Mouse (Mus musculus): ENCODE results near the gene Oxct2b. TPM values are rescaled to one million over a fixed set of nuclear protein-coding genes. Genes with fewer than 3 reads are reported as not detected.
"Not testable (repeated sequence)": the region's sequence is repeated elsewhere in the genome, so short reads cannot be mapped to it uniquely, and the experiment has no call there.

Gene Oxct2b
- total and polyA plus RNA-seq, 3 experiments: 0.10 TPM; not detected in 2

DNA sequence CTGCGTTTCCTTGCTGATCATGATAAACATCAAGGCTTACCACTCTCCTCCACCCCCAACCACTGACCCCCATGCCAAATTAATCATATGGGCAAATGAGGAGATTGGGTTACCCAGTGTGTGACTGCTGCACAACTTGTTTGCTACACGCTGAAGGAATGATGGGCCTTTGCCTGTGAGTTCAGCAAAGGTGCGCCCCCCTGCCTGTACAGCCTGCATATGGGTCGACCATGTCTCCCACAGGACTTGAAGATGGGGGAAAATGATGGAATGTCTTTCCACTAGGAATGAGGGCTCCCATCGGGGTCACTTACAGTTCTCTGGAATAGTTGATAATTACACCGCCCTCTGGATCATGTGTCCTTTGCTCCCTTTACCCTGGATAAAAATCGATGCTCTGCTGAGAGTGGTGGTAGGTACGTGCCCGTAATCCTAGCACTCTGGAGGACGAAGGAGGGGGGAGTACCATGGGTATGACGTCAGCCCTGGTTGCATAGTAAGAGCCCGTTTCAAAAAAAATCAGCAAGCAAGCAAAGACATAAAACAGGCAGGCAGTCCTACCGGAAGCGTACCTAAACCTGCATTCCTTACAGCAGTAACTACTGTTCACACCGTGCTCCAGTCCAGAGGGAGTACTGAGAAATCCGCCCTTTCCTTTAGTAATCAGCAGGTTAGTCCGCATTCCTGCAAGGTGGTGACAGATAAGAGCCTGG is 22.8 kb upstream of the Oxct2b start:
- Histone ChIP-seq H3K4me3 (no peak overlapping the region), H3K79me2 (replicated peaks; ENCODE audit: control insufficient read depth, insufficient read depth, low read length) (no peaks in the 10 kb centered on the region), H3K36me3 (ENCODE audit: control insufficient read depth, insufficient read depth, low read length) (no peaks in the 10 kb centered on the region), H3K9ac (ENCODE audit: low read depth, low read length) (no peak overlapping the region), H3K27ac (no peak overlapping the region), H3K27me3 (ENCODE audit: control insufficient read depth, insufficient read depth, low read length) (0 out of 2 replicates have a peak, but pooled peaks cover 2% of the 10 kb centered on the region), H3K4me1 (ENCODE audit: control insufficient read depth, insufficient read depth, low read length) (no peaks in the 10 kb centered on the region)
- DNase-seq: no peak
- TF ChIP-seq CTCF (IDR thresholded peaks at IDR 0.05): no peak
- TF ChIP-seq EP300 (IDR thresholded peaks at IDR 0.05; ENCODE audit: insufficient read depth, low read depth, low read length): no peak
- TF ChIP-seq POLR2A (IDR thresholded peaks at IDR 0.05; ENCODE audit: insufficient read depth, low read depth, low read length): no peak
- WGBS: 38% methylated on average over 17 of the region's 17 CpGs
- intact Hi-C loops (cut with DNase I): no loop called here

DNA sequence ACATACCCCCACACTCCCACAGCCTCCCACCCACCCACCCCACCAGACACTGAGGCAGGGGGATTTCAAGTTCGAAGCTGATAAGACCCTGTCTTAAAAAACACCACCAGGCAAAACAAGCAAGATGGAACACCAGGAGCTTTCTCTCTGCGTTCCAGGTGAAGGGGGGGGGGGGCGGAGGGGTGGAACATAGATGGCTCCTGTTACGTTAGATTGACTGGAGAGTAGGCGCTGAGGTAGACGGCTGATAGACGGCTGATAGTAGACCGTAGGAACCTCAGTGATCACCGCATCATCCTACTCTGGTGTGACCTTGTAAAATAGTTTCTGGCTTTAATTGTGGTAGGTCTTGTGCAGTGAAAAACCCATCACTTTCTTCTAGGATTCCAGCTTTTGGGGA is 22.2 kb upstream of the Oxct2b start:
- no peaks in the 10 kb centered on the region for H3K36me3 ChIP-seq (ENCODE audit: control insufficient read depth, insufficient read depth, low read length)
- no peak overlapping the region for H3K27ac ChIP-seq
- H3K4me3 ChIP-seq: no peak overlapping the region
- H3K4me1 ChIP-seq (ENCODE audit: control insufficient read depth, insufficient read depth, low read length): no peaks in the 10 kb centered on the region
- no peaks in the 10 kb centered on the region for H3K79me2 ChIP-seq (replicated peaks; ENCODE audit: control insufficient read depth, insufficient read depth, low read length)
- no peak for DNase-seq
- H3K27me3 ChIP-seq (ENCODE audit: control insufficient read depth, insufficient read depth, low read length): 0 out of 2 replicates have a peak, but pooled peaks cover 2% of the 10 kb centered on the region
- WGBS: 55% methylated on average over 8 of the region's 9 CpGs
- intact Hi-C loops (cut with DNase I): no loop called here
- TF ChIP-seq CTCF (IDR thresholded peaks at IDR 0.05) (no peak), EP300 (IDR thresholded peaks at IDR 0.05; ENCODE audit: insufficient read depth, low read depth, low read length) (no peak), POLR2A (IDR thresholded peaks at IDR 0.05; ENCODE audit: insufficient read depth, low read depth, low read length) (no peak)
- no peak overlapping the region for H3K9ac ChIP-seq (ENCODE audit: low read depth, low read length)

DNA sequence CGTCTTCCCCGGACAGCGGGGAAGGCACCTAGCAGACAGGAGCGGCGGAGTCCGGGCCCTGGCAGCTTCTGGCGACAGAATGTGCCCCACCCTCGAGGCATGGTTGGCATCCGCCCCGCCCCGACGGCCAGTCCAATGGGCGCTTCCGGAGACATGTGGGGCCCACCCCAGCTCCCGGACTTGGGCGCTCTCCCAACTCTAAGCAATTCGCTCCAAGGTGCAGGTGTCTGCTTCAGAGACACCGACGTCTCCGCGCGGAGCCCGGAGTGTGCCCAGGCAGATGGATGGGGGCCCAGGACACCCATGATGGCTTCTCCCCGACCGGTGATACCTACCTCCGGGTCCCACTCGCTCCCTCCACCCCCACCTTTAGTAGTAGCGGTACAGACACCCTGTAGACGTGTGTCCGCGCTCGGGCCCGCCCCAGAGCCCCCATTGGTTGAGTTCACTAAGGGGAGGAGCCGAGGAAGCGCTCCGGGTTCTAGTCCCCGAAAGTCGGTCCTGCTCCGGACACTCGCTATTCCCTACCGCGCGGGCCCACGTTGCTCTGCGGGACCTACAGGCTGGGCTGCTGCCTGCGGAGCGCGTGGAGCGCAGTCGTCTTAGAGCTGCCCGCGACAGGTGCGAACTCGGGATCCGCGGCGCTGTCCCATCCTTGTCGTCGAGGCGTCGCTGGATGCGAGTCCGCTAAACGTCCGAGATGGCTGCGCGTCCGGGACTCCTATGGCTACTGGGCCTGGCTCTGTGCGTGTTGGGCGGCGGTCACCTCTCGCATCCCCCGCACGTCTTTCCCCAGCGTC is 11.2 kb upstream of the Oxct2b start, which contains the start of gene Bmp8b:
Gene Bmp8b (plus strand): TSS at position 515 of the 800 bp plus-strand sequence.
- Histone ChIP-seq H3K36me3 (ENCODE audit: control insufficient read depth, insufficient read depth, low read length) (no peaks in the 10 kb centered on the region), H3K27me3 (ENCODE audit: control insufficient read depth, insufficient read depth, low read length) (peaks cover 14% of the 10 kb centered on the region), H3K9ac (ENCODE audit: low read depth, low read length) (no peak within 1 kb of the TSS), H3K4me1 (ENCODE audit: control insufficient read depth, insufficient read depth, low read length) (no peaks in the 10 kb centered on the region), H3K4me3 (no peak within 1 kb of the TSS), H3K27ac (no peak within 1 kb of the TSS), H3K79me2 (replicated peaks; ENCODE audit: control insufficient read depth, insufficient read depth, low read length) (no peaks in the 10 kb centered on the region)
- TF ChIP-seq CTCF (IDR thresholded peaks at IDR 0.05) (no peak), POLR2A (IDR thresholded peaks at IDR 0.05; ENCODE audit: insufficient read depth, low read depth, low read length) (no peak), EP300 (IDR thresholded peaks at IDR 0.05; ENCODE audit: insufficient read depth, low read depth, low read length) (no peak)
- no peak for DNase-seq
- 5% methylated on average over 74 of the region's 75 CpGs for whole genome bisulfite sequencing
- intact Hi-C loops (cut with DNase I): no loop called here

DNA sequence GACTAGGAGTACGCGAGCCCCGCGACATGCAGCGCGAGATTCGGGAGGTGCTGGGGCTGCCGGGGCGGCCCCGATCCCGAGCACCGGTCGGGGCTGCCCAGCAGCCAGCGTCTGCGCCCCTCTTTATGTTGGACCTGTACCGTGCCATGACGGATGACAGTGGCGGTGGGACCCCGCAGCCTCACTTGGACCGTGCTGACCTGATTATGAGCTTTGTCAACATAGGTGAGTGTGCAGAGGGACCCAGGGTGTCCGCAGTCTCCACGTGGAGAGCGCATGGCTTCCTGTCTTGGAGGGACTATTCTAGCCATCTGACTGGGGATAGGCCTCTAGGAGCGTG is 10.6 kb upstream of the Oxct2b start:
- 26% methylated on average over 24 of the region's 24 CpGs for WGBS
- Histone ChIP-seq H3K27me3 (ENCODE audit: control insufficient read depth, insufficient read depth, low read length) (peaks cover 14% of the 10 kb centered on the region), H3K4me1 (ENCODE audit: control insufficient read depth, insufficient read depth, low read length) (no peaks in the 10 kb centered on the region), H3K9ac (ENCODE audit: low read depth, low read length) (no peak overlapping the region), H3K27ac (no peak overlapping the region), H3K79me2 (replicated peaks; ENCODE audit: control insufficient read depth, insufficient read depth, low read length) (no peaks in the 10 kb centered on the region), H3K4me3 (no peak overlapping the region), H3K36me3 (ENCODE audit: control insufficient read depth, insufficient read depth, low read length) (no peaks in the 10 kb centered on the region)
- no peak for DNase-seq
- TF ChIP-seq EP300 (IDR thresholded peaks at IDR 0.05; ENCODE audit: insufficient read depth, low read depth, low read length) (no peak), CTCF (IDR thresholded peaks at IDR 0.05) (no peak), POLR2A (IDR thresholded peaks at IDR 0.05; ENCODE audit: insufficient read depth, low read depth, low read length) (no peak)
- intact Hi-C loops (cut with DNase I): no loop called here

DNA sequence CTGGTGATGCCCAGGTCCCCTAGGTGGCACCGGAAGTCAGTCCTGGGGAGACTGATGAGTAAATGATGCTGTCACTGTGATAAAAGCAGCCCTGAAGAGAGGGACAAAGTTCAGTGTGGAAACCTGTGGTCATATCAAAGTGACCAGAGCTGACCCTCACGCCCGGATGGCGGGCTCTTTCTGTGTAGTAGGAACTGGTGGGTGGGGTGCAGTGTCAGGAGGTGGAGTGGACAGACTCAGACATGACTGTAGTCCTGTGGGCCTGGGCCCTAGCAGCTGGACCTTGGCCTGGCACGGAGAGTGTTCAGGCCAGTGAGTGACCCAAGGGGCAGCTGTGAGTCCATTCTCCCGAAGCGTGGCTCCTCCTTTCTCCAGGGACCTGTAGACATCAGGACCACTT is 10.1 kb upstream of the Oxct2b start:
- 73% methylated on average over 7 of the region's 7 CpGs for WGBS
- peaks cover 14% of the 10 kb centered on the region for H3K27me3 ChIP-seq (ENCODE audit: control insufficient read depth, insufficient read depth, low read length)
- intact Hi-C loops (cut with DNase I): not testable (repeated sequence)

DNA sequence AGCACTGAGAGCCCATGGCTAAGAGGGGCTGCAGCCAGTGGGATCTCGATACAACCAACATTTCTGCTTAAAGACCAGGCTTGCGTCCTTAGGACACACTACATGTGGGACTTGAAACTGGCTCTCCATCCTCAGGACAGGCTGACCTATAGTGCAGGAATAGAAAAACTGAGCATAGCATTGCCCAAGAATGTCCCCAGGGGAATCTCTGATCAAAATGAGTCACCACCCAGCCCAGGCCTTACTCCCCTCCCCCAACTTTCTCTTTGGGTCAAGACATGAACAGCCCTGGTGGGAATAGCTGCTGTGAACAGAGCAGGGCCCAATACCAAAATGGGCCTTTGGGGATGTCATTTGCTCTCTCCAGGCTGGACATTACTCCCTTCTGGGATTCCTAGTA is 9.2 kb upstream of the Oxct2b start:
- H3K27me3 ChIP-seq (ENCODE audit: control insufficient read depth, insufficient read depth, low read length): peaks cover 14% of the 10 kb centered on the region
- DNase-seq: no peak
- H3K36me3 ChIP-seq (ENCODE audit: control insufficient read depth, insufficient read depth, low read length): no peaks in the 10 kb centered on the region
- no peak for TF ChIP-seq EP300 (IDR thresholded peaks at IDR 0.05; ENCODE audit: insufficient read depth, low read depth, low read length)
- no peak for TF ChIP-seq CTCF (IDR thresholded peaks at IDR 0.05)
- no peak for TF ChIP-seq POLR2A (IDR thresholded peaks at IDR 0.05; ENCODE audit: insufficient read depth, low read depth, low read length)
- no peak overlapping the region for H3K4me3 ChIP-seq
- H3K27ac ChIP-seq: no peak overlapping the region
- no peaks in the 10 kb centered on the region for H3K4me1 ChIP-seq (ENCODE audit: control insufficient read depth, insufficient read depth, low read length)
- WGBS: 90% methylated on average over 2 of the region's 2 CpGs
- H3K9ac ChIP-seq (ENCODE audit: low read depth, low read length): no peak overlapping the region
- intact Hi-C loops (cut with DNase I): no loop called here
- H3K79me2 ChIP-seq (replicated peaks; ENCODE audit: control insufficient read depth, insufficient read depth, low read length): no peaks in the 10 kb centered on the region

More for the DNA sequence above, 10.1 kb upstream of the Oxct2b start:
- not testable (repeated sequence) for H3K79me2 ChIP-seq (replicated peaks; ENCODE audit: control insufficient read depth, insufficient read depth, low read length); H3K9ac ChIP-seq (ENCODE audit: low read depth, low read length); DNase-seq; H3K4me3 ChIP-seq; H3K36me3 ChIP-seq (ENCODE audit: control insufficient read depth, insufficient read depth, low read length); H3K4me1 ChIP-seq (ENCODE audit: control insufficient read depth, insufficient read depth, low read length); H3K27ac ChIP-seq
